Mouse (Mus musculus): Measurements from ENCODE around the gene Peak1. TPM values are rescaled to one million over a fixed set of nuclear protein-coding genes. Genes with fewer than 3 reads are reported as not detected.
A peak's percentile ranks its signal among the peaks of the same experiment; 100 is the strongest.

Peak1 gene
- total RNA-seq, 2 experiments from 2014 or later = 38.4 to 42.0 TPM

DNA sequence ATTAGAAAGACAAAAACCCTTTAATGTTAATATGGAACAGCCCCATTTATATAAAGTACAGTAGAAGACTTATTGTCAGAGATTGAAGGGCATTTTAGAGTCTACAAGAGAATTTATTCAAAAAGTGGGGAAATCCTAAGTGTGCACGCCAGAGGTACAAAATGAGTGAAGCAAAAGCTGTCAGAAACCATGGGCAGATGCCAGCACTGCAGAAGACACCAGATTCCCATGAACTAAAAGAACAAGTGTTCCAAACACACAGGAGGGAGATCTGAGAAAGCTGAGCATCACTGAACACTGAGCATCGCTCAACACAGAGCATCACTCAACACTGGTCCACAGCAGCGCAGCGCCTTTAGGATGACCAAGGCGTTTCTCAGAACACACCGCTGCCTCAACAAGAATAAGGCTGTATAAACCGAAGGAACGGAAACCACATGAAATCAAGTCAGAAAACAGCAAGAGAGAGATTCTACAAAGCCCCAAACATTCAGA lies 91.3 kb downstream of the Peak1 start:
- intact Hi-C loops (cut with DNase I) = no loop called here
- no peak for DNase-seq

DNA sequence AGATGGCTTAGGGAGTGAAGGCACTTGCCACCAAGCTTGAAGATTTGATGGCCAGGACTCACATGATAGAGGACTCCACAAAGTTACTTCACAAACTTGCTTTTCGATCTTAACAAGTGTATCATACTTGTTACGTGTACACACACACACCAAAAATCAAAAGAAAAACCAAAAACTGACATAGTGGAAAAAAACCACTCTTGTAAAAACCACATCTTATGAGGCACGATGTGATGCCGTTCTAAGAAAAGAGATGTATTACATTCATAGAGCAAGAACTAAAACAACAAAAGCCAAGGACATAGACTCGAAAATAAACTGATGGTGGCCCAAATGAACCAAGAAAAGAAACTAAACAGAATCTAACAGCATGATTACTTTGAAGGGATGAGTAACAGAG lies 92.1 kb downstream of the Peak1 start:
- intact Hi-C loops (cut with DNase I) = no loop called here
- DNase-seq = no peak

DNA sequence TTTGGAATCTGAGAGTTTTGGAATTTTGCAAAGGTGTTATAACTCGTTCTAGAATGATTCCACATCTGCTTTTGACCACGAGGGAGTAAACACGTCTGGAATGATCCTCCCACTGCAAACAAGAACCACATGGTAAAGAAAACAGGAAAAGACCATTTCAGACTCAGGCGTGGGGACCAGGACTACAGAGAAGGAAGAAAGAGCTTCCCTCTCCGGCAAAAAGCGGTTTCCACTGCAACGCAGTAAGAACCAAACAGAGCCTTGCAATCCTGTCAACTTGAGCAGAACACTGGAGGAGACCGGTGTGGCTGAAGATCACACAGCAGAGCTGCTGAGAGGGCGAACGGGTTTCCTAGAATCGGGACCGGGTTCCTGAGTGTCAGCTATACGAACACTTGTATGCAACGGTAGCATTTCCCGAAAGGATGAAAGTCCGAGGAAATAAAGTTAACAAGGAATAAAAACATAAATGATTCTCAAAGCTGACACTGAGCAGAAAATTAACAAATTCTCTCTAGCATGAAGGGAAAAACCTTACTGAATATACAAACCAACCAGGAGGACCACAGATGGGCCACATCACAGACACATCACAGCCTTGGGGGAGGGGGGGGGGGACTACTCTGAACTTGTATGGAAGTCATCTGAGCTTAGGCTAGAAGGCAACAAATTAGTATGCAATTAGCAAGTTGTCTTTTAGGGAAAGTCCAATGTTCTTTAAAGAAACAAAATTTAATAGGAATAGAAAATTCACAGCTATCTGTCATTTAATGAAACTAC lies 93.1 kb downstream of the Peak1 start:
- DNase-seq = peak; percentile 32 to 56
- intact Hi-C loops (cut with DNase I) = loop anchor here (1.0 to 5.0 kb wide), 3 partner anchors 57 to 183 kb away; partner anchors contain the start of genes Hmg20a and Peak1

DNA sequence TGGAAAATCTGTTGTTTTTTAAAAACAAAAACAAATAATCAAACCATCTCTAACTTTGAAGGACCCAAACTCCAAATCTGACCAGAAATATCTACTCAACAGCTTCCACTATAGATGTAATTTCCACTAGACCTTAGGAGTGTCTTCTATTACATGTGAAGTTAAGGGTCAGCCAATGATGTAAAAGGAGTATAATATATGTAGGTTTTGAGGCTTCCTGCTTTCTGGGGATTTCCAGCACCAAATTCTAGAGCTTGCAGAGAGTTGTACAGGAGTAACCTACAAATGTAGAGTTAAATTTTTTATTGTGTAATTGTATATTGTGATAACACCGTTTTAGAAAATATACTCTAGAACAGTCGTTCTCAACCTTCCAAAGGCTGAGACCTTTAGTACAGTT lies 96.6 kb downstream of the Peak1 start:
- DNase-seq = no peak
- intact Hi-C loops (cut with DNase I) = loop anchor here (5.0 kb wide), 2 partner anchors 54 to 186 kb away; no protein-coding TSS in a partner anchor

DNA sequence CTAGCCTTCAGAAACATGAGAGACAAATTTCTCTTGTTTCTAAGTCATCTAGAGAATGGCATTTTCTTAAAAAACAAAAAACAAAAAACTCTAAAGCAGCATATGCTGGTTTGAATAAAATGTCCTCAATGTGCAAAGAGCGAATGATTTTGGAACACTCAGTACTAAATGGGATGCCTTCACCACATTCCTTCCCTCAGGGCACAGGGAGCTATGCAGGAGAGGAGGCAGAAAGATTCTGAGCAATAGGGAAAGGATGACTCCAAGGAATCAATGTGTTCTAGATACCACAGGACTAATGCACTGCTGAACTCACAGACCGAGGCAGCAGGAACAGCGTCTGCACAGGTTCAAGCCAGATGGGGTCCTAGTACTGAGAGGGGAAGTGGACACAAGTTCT lies 103.5 kb downstream of the Peak1 start:
- intact Hi-C loops (cut with DNase I) = no loop called here
- DNase-seq = no peak

DNA sequence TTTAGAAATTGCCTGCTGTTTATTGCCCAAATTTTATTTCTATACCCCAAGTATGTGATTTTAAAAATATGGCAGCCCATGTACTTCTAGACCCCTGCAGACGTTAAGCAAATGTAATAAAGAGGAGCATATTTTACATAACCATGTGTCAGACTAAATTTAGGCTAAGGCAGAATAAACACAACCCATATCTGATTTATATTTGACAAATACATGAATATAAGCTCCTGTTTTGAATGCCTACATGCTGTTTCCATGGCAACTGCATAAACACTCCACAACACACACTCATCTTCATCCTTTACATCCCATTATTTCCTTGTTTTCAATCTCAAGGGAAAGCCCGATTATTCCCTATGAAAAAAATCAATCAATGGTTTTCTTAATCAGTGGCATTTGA lies 108.8 kb downstream of the Peak1 start:
- no peak for DNase-seq
- intact Hi-C loops (cut with DNase I) = no loop called here

DNA sequence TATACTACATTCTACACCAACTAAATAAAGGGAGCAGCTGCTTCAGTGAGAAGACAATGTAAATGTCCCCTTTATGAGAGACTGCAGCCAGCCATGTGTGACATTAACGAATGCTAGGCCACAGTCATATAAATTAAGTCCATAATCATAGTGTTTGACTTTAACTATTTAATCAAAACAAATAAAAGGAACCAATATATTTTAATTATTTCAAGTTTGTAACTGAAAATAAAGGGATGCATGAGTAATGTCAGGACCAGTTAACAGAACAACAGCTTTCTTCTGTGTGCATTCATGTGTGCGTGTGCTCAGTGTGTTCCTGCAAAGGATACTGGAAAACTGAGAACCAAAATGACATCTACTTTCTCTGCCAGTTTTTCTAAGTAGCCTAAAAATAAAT lies 113.3 kb downstream of the Peak1 start:
- DNase-seq = no peak
- intact Hi-C loops (cut with DNase I) = no loop called here

DNA sequence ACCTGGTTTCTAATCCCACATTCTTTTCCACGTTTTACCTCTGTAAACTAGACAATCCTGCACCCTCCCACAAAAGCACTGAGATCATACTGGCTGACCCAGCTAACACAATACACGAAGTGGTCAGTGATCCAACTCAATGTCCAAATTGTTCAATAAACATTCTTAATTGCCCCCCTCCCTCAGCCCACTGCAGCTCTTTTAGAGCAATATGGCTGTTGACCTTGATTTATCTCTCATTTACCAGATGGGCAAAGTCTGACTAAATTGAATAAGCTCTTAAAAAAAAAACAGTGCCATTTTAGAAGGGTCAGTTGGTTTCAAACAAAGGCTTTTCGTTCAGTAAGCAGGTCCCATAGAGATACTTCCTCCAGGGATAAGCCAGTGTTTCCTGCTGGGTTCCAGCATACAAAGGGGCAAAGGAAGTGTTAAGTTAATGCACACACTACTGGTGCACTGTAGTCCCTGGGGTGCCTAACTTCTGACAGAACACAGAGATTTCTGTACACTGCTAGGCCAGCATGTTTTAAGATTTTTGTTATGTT lies 114.9 kb downstream of the Peak1 start:
- intact Hi-C loops (cut with DNase I) = no loop called here
- no peak for DNase-seq

DNA sequence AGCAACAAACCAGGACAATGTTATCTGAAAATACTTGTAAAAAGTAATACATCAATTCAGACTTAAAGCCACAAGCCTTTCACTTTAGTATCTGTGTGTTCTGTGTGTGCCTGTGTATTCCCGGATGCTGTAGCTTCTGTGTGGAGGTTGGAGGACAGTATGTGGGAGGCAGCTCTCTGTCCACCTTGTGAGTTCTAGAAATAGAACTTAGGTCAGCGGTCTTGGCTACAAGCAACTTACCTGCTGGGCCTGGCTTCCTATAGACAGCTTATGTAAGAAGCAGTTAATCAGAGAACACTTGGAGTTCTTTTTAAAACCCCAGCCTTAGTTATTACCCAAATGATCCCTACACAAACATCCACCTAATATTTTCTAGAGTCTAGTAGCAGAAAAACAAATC lies 127.8 kb downstream of the Peak1 start:
- intact Hi-C loops (cut with DNase I) = no loop called here
- DNase-seq = no peak

DNA sequence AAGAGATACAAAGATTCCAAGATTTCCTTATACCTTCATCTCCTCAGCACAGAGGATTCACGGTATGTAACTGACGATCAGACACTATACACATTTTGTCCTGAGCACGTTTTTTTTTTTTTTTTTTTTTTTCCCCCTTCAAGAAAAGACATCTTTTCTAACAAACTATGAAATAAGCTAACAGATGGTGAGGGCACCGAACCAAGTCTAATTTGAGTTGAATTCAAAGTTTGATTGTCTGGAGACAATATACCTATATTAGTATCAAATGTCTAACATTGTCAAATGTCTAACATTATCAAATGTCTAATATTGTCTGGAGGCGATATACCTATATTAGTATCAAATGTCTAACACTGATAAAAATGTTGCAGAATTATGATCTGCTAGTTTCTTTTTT lies 135.4 kb downstream of the Peak1 start:
- DNase-seq = no peak
- intact Hi-C loops (cut with DNase I) = no loop called here

DNA sequence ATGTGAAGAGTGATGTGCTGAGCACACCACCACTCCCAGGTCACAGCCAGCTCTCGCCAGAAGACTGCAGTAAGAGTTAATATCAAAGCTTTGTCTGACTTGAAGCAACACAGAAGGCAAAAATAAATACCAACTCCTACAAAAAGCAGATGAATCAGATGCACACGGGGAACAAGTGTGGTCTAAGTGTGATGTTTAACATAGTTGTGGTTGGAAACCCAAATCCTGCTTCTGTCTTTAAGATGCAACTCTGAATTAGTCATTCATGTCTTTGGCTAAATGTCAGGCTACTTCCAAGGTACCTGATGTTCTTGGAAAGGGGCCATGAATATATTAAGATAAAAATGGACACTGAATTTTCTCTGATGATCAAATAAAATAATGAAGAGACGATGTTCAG lies 144.3 kb downstream of the Peak1 start:
- intact Hi-C loops (cut with DNase I) = loop anchor here (5.0 kb wide), 1 partner anchor 89 kb away; no protein-coding TSS in a partner anchor
- no peak for DNase-seq

DNA sequence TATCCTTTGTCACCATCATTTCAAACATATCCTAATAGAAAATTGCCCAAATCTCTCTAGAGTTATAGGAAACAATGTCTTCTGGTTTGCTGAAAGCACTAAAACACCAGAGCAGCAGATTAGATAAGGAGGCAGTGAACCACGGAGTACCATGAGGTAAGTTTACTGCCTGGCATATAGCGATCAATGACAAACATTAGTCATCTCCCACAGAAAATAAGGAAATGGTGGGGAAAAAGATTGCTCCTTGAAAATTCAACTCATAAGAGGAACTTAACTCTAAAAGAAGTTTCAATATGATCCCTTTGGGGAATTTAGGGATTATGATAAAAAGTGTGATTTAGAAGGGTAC lies 145.6 kb downstream of the Peak1 start:
- DNase-seq = no peak
- intact Hi-C loops (cut with DNase I) = loop anchor here (5.0 kb wide), 1 partner anchor 90 kb away; no protein-coding TSS in a partner anchor

DNA sequence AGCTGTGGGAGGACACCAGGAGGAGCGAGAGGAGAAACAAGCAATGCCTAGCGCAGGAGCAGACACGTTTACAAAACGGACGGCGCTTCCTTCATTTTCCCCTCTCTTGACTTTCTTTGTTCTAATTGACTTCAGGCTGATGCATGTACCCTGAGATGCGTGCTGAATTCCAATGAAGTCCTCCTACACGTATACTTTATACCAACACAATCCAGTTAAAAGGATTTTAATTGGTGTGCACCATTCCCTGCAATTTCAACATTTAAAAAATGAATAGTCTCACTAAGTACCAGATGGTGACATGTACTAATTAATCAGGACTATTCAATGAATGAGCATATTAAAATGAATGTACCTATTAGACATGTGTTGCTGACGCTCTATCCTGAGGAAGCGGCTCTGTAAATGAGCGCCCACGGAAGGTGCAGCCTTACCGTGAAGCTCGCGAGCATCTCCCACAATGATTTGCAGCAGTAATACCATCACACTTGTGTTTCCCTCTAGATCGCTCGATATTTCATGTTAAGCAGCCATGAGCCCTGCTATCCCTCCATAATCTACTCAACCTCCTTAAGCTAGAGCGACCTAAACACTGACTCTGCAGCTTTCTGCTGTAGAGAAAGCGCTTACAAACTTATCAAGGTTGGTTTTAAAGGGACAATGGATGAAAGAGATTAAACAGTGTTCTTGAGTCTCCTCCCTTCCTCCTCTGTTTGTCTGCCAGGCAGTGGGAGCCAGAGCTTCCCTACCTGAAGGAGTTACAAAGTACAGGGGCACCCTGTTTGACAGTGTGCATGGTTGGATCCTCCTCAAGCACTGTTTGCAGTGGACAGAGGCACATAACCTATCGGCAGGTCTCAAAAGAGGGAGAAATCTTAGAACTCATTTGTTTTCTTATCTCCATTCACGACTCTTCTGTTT lies 146.3 kb downstream of the Peak1 start:
- DNase-seq = no peak
- intact Hi-C loops (cut with DNase I) = loop anchor here (5.0 kb wide), 1 partner anchor 91 kb away; no protein-coding TSS in a partner anchor

DNA sequence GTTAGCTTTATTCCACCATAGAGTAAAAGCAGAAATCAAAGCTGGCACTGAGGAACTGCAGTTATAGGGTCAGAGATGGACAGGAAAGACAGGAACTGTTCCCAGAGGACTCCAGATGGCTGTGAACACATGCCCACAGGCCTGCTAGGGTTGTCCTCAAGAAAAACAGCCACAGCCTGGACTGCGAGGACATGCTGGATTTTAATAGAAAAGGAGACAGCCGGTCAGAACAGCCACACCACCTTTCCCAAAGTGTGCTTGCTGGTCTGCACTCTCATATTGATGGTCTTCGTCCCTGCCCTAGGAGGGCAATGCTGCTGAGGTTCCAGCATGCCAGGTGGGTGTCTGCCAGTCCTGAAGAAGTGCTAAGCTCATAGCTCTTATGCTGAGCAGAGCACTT lies 148.8 kb downstream of the Peak1 start:
- intact Hi-C loops (cut with DNase I) = loop anchor here (5.0 kb wide), 1 partner anchor 53 kb away; no protein-coding TSS in a partner anchor
- no peak for DNase-seq

DNA sequence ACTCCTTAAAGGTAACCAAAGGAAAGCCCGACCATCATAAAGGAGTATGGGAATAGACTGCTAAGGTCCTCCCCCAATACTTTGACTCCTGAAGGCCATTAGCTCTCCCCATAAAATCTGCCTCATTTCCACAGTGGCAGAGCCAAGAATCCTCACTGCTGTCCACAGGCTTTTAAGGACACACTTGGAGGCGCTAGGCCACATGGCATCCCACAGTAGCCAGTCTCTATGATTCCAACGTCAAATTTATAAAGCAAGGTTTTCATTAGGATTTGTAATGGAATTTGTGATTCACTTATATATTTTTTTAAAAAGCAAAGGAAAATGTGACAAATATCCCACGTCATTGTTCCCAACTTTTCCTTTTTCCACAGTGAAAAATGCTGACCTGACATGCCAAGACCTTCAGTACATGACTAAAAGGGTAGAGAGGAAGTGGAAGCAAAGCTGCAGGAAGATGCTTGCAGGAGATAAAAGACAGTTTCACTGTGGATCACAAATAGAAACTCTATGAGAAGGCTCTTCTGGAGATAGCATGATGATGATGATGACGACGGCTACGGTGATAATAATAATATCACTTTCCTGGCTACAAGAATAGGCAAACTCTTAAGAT lies 151.6 kb downstream of the Peak1 start:
- DNase-seq = no peak
- intact Hi-C loops (cut with DNase I) = loop anchor here (5.0 kb wide), 1 partner anchor 56 kb away; no protein-coding TSS in a partner anchor

DNA sequence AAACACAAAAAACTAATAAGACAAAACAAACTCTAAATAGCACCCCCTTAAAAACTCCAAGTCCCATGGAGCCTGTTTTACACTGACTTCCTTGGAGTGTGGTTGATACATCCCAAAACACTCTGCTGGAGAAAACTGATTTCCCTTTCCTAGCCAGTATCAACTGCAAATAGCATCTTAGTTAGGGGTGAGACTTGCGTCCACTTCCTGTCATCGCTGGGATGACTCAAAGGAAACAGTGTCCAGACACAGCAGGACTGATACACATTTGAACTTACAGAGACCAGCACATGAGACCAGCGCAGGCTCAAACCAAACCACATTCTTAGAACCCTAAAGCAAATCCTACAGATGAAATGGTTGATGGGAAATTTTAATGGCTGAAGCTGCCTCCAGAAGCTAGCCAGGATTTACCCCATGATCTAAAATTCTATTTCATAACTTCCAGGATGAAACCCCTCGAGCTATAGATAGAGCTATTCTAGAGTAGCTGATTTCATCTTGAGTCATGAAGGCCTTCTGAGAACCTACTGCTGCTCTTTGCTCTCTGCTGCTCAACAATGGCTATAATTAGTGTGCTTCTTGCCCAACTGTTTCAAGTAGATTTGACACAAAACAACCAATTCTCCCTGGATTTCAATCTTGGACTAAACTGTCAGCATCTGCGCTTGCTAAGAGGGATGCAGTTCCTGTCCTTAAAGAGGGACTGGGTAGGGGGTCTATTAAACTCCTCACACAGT lies 152.2 kb downstream of the Peak1 start:
- intact Hi-C loops (cut with DNase I) = loop anchor here (2.0 to 5.0 kb wide), 3 partner anchors 51 to 151 kb away; no protein-coding TSS in a partner anchor
- peak in 1 of 2 experiments; percentile 29 for DNase-seq

DNA sequence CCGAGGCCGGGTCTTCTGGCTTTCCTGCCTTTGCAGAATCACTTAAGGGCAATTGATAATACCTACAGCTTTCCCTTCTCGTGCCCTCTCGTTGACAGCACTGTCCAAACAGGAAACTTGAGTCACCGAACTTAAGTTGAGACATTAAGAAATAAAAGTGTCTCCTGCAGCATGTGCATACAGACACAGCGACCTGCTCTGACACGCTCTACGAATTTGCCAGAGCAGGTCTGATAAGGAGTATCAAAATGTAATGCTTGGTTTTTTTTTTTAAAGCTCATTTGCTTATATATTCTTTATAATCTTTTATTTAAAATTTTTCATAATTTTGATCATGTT lies 152.9 kb downstream of the Peak1 start:
- intact Hi-C loops (cut with DNase I) = loop anchor here (2.0 to 5.0 kb wide), 3 partner anchors 50 to 152 kb away; no protein-coding TSS in a partner anchor
- no peak for DNase-seq

DNA sequence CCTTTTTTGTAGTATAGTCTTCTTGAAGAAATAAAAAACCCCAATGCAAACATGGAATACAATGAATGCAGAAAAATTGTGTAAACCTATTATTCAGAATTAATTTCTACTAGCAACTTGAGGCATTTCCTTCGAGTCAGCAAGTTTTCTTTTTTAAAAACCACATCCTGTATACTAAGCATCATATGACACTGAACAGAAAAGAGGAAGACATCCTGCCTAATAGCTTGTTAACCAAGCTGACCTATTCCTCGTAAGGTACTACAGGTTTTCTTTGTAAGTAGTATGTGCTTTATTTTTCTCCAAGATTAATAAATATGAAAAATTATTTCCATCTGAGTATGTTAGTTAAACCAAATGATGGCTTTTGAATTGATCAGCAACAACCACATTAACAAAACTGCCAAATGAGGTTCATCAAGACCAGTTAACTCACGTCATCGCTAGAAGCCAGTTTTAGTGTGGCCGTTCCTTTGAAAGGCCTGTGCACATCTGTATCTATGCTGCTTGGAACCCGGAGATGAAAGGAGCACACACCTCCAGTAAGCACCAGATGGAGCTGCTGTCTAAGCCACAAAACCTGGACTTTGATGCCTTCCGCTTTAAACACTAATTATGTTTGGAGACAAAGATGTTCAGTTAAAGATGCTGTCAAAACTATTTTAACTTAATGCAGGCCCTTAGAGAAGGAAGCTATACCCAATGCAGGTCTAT lies 153.4 kb downstream of the Peak1 start:
- peak; percentile 39 to 64 for DNase-seq
- intact Hi-C loops (cut with DNase I) = loop anchor here (1.0 to 5.0 kb wide), 6 partner anchors 50 to 373 kb away; no protein-coding TSS in a partner anchor

DNA sequence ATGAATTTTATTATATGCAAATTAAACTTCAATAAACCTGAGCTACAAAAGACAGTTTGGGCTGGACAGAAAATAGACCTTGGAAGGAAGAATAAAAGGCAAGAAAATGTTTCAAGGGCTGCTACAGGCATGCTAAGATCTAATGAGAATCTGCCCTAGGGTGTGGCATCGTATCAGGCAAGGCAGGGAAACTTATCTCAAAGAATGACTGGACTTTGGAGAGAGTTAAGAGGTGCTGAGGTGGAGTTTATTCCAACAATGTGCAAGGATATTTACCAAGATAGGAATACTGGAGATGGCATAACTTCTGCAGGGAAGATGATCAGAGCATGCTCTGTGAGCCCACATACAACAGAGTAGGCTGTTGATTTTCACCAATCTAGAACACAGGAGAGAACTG lies 154.8 kb downstream of the Peak1 start:
- DNase-seq = no peak
- intact Hi-C loops (cut with DNase I) = loop anchor here (5.0 kb wide), 1 partner anchor 374 kb away; no protein-coding TSS in a partner anchor

All from heart, postnatal 36 days (tissue).